Mouse (Mus musculus) kidney, adult 2 months (tissue): ENCODE measurements around the gene Klk10.

Source experiments
- CTCF ChIP-seq: fragments of 200-500 bp; conservative IDR thresholded peaks from 2 replicates; pipeline ENCODE4 v1.5.1; 2011; ENCODE audit warnings: low read depth, mild to moderate bottlenecking, control low read depth, low read length, moderate library complexity, mixed read lengths; ENCODE audit not compliant: insufficient read depth, insufficient read length
- POLR2A ChIP-seq: fragments of 200-500 bp; IDR thresholded peaks from one replicate; pipeline ENCODE4 v1.6.1; 2011; ENCODE audit warnings: low read depth, low read length, control low read depth

- TF ChIP-seq CTCF (no peak), POLR2A (no peak)
Observed at GRCm38 (mm10) chr7:43772901-43773300, 7.9 kb upstream of the Klk10 start.
